Comparison of ENCODE assay signal across 8 mouse cellular contexts in the genomic region with DNA sequence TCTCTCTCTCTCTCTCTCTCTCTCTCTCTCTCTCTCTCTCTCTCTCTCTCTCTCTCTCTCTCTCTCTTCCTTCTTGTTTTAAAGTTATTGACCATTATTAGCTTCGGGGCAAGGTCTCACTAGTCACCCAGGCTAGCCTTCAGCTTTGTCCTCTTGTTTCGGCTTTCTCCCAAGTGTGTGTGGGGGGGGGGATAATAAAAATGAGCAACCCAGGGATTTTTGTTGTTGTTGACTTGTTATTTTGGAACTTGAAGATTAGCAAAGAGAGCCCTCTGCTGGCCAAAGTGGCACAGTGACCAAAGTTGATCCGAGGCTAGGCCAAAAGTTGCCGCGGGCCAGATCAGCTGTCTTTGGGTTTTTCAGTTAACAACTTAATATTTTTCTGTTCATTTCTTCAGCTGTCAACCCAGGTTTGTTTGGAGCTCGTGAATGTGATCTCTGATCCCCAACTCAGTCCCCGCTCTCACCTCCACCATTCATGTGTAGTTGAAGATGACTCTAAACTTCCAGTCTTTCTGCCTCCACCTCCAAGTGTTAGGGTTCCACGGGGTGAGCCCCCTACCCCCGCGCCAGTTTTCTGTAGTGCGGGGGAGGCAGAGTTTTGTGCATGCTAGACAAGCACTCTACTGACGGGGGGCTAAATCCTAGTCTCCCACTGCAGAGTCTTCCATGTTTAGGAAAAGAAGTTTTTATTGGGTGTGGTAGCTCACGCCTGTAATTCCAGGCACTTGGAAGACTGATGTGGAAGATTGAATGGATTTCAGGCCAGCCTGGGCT. TPM values are rescaled to one million over a fixed set of nuclear protein-coding genes. Genes with fewer than 3 reads are reported as not detected.
DNase-seq lines count a peak whose midpoint lies in the region; ATAC-seq lines count a peak whose summit lies in the region.

No protein-coding gene starts in this region.

- ATAC-seq in intestine, embryonic 15.5 days, result peak; percentile 36; the same call in 1 of the 2 replicates
- no peak for ATAC-seq in liver, embryonic 13.5 days (ENCODE audit: low read depth)
- peak; percentile 24; the same call in 1 of the 2 replicates for ATAC-seq in neural tube, embryonic 15.5 days (ENCODE audit: low FRiP score)

- H3K4me3 ChIP-seq in intestine, embryonic 15.5 days (replicated peaks), result no peak overlapping the region
- H3K4me3 ChIP-seq in liver, embryonic 13.5 days (replicated peaks), result no peak overlapping the region
- H3K4me3 ChIP-seq in neural tube, embryonic 15.5 days (replicated peaks), result no peak overlapping the region

- H3K27ac ChIP-seq in intestine, embryonic 15.5 days, result no peak overlapping the region
- peak overlapping the region; percentile 14; the same call in 1 of the 2 replicates for H3K27ac ChIP-seq in liver, embryonic 13.5 days
- no peak overlapping the region for H3K27ac ChIP-seq in neural tube, embryonic 15.5 days (replicated peaks)

- DNase-seq in ovary, postnatal 14 days (ENCODE audit: low spot score), result peak; percentile 57
- no peak for DNase-seq in ovary, postnatal 10 days (ENCODE audit: low spot score)
- peak; percentile 56 for DNase-seq in cerebellum, adult 11-12 months
- peak; percentile 61 for DNase-seq in forelimb bud, embryonic 11.5 days (ENCODE audit: low read depth, low spot score)
- peak; percentile 56 for DNase-seq in liver, embryonic 13.5 days
- peak; percentile 52 to 74 for DNase-seq in thymus, postnatal 10 days (ENCODE audit: low spot score in 2 of 2)

- 49% methylated on average over 13 of the region's 13 CpGs for WGBS in intestine, embryonic 15.5 days
- WGBS in liver, embryonic 13.5 days (ENCODE audit: insufficient replicate concordance), result 38% methylated on average over 13 of the region's 13 CpGs
- 48% methylated on average over 13 of the region's 13 CpGs for WGBS in neural tube, embryonic 15.5 days

- H3K9me3 ChIP-seq in intestine, embryonic 15.5 days, result no peaks in the 10 kb centered on the region
- no peaks in the 10 kb centered on the region for H3K9me3 ChIP-seq in liver, embryonic 13.5 days (replicated peaks)
- H3K9me3 ChIP-seq in neural tube, embryonic 15.5 days (replicated peaks), result no peaks in the 10 kb centered on the region

- no peaks in the 10 kb centered on the region for H3K27me3 ChIP-seq in intestine, embryonic 15.5 days (replicated peaks)
- no peaks in the 10 kb centered on the region for H3K27me3 ChIP-seq in liver, embryonic 13.5 days
- no peaks in the 10 kb centered on the region for H3K27me3 ChIP-seq in neural tube, embryonic 15.5 days (replicated peaks)

- H3K4me1 ChIP-seq in intestine, embryonic 15.5 days (replicated peaks), result no peaks in the 10 kb centered on the region
- peaks cover 44% of the 10 kb centered on the region for H3K4me1 ChIP-seq in liver, embryonic 13.5 days (replicated peaks)
- H3K4me1 ChIP-seq in neural tube, embryonic 15.5 days, result 0 out of 2 replicates have a peak, but pooled peaks cover 3% of the 10 kb centered on the region

- H3K9ac ChIP-seq in intestine, embryonic 15.5 days, result no peak overlapping the region
- no peak overlapping the region; the same call in 1 of the 2 replicates for H3K9ac ChIP-seq in liver, embryonic 13.5 days
- H3K9ac ChIP-seq in neural tube, embryonic 15.5 days (replicated peaks), result no peak overlapping the region

- H3K36me3 ChIP-seq in intestine, embryonic 15.5 days, result peaks cover 4% of the 10 kb centered on the region; the same call in 1 of the 2 replicates
- peaks cover 72% of the 10 kb centered on the region for H3K36me3 ChIP-seq in liver, embryonic 13.5 days
- no peaks in the 10 kb centered on the region for H3K36me3 ChIP-seq in neural tube, embryonic 15.5 days

- no peak overlapping the region for H3K4me2 ChIP-seq in intestine, embryonic 15.5 days (replicated peaks)
- peak overlapping the region; percentile 3; the same call in 1 of the 2 replicates for H3K4me2 ChIP-seq in liver, embryonic 13.5 days
- no peak overlapping the region for H3K4me2 ChIP-seq in neural tube, embryonic 15.5 days

RNA-seq across cellular contexts. Expression of a gene that starts 27.3 kb away (rescaled TPM):
- 15.3 and 15.9 TPM in 2 replicates for polyA plus RNA-seq in intestine, embryonic 15.5 days (2015; fragmentation: Nextera tagmentation; extraction: Ambion mirVana)
- polyA plus RNA-seq in liver, embryonic 13.5 days (2015; fragmentation: Nextera tagmentation; extraction: Ambion mirVana), result 13.0 and 14.2 TPM in 2 replicates
- 15.7 and 17.3 TPM in 2 replicates for polyA plus RNA-seq in neural tube, embryonic 15.5 days (2015; fragmentation: Nextera tagmentation; extraction: Ambion mirVana)

RNA-seq across cellular contexts. Expression of a gene that starts 34.0 kb away (rescaled TPM):
- 3.5 and 3.6 TPM in 2 replicates for polyA plus RNA-seq in intestine, embryonic 15.5 days (2015; fragmentation: Nextera tagmentation; extraction: Ambion mirVana)
- polyA plus RNA-seq in liver, embryonic 13.5 days (2015; fragmentation: Nextera tagmentation; extraction: Ambion mirVana), result 2.1 and 2.2 TPM in 2 replicates
- 4.0 and 4.1 TPM in 2 replicates for polyA plus RNA-seq in neural tube, embryonic 15.5 days (2015; fragmentation: Nextera tagmentation; extraction: Ambion mirVana)

RNA-seq across cellular contexts. Expression of a gene that starts 49.1 kb away (rescaled TPM):
- 10.4 and 10.6 TPM in 2 replicates for polyA plus RNA-seq in intestine, embryonic 15.5 days (2015; fragmentation: Nextera tagmentation; extraction: Ambion mirVana)
- 5.3 and 6.0 TPM in 2 replicates for polyA plus RNA-seq in liver, embryonic 13.5 days (2015; fragmentation: Nextera tagmentation; extraction: Ambion mirVana)
- 31.2 and 37.0 TPM in 2 replicates for polyA plus RNA-seq in neural tube, embryonic 15.5 days (2015; fragmentation: Nextera tagmentation; extraction: Ambion mirVana)
